Mouse (Mus musculus) frontal cortex, adult 2 months (tissue): ENCODE results near the gene Srpr. TPM values are rescaled to one million over a fixed set of nuclear protein-coding genes. Genes with fewer than 3 reads are reported as not detected.

ENCODE experiments used
- polyA plus RNA-seq: library from polyadenylated mRNA; depleted of rRNA; stranded (reverse); fragments of >200 nt; gene quantifications from 2 replicates; pipeline ENCODE4 v1.2.3, GENCODE M21; 2012; rRNA removed

The Srpr gene
- polyA plus RNA-seq, 1 experiment, result 48.8 TPM

Other genes starting within 250 kb of the Srpr start
- gene St3gal4, start 80.9 kb upstream of the Srpr start, polyA plus RNA-seq, result 10.2 and 14.8 TPM in 2 replicates
- 23.6 and 23.9 TPM in 2 replicates for gene Dcps, start 24.1 kb upstream of the Srpr start, polyA plus RNA-seq
- gene Tirap, start 116 bp downstream of the Srpr start, polyA plus RNA-seq, result 1.8 and 1.9 TPM in 2 replicates
- gene Foxred1, start 10.9 kb downstream of the Srpr start, polyA plus RNA-seq, result 52.8 and 59.7 TPM in 2 replicates
- gene Fam118b, start 67.6 kb downstream of the Srpr start, polyA plus RNA-seq, result 20.0 and 21.4 TPM in 2 replicates
- gene Rpusd4, start 67.7 kb downstream of the Srpr start, polyA plus RNA-seq, result 10.0 and 10.8 TPM in 2 replicates
- gene Cdon, start 221.0 kb downstream of the Srpr start, polyA plus RNA-seq, result 5.6 and 7.3 TPM in 2 replicates